In genomic region chr10:61346374-61346773, GRCm38 (mm10) we compare ENCODE assay signal across 14 mouse cellular contexts. TPM values are rescaled to one million over a fixed set of nuclear protein-coding genes. Genes with fewer than 3 reads are reported as not detected.
DNase-seq lines count a peak whose midpoint lies in the region; ATAC-seq lines count a peak whose summit lies in the region.
"Had no signal": no experiment of that assay in that cellular context is flagged by ENCODE, and none has a peak within 500 bp of the region (broad histone marks: within the 10 kb centered on the region; RNA-seq: fewer than 3 reads in every experiment).

No protein-coding gene starts in this region.

- no peak overlapping the region for H3K4me3 ChIP-seq in hindbrain, embryonic 10.5 days
- no peak overlapping the region for H3K4me3 ChIP-seq in hindbrain, embryonic 16.5 days (ENCODE audit: low read length)
- H3K4me3 ChIP-seq in midbrain, embryonic 12.5 days, result no peak overlapping the region
- H3K4me3 ChIP-seq in midbrain, embryonic 15.5 days, result no peak overlapping the region
- H3K4me3 ChIP-seq in limb, embryonic 10.5 days, result no peak overlapping the region
- H3K4me3 ChIP-seq: forebrain, embryonic 10.5 days; limb, embryonic 13.5 days had no signal

- peak overlapping the region; percentile 66 for H3K27ac ChIP-seq in hindbrain, embryonic 10.5 days
- no peak overlapping the region for H3K27ac ChIP-seq in hindbrain, embryonic 16.5 days (ENCODE audit: low read depth, low read length)
- 0 out of 2 replicates have a peak overlapping the region, but pooled peaks have one; percentile 3 for H3K27ac ChIP-seq in midbrain, embryonic 12.5 days (replicated peaks)
- H3K27ac ChIP-seq in midbrain, embryonic 15.5 days, result no peak overlapping the region
- 0 out of 2 replicates have a peak overlapping the region, but pooled peaks have one; percentile 38 for H3K27ac ChIP-seq in limb, embryonic 10.5 days
- H3K27ac ChIP-seq: limb, embryonic 13.5 days had no signal

- H3K36me3 ChIP-seq in hindbrain, embryonic 10.5 days, result peaks cover 77% of the 10 kb centered on the region
- peaks cover 9% of the 10 kb centered on the region for H3K36me3 ChIP-seq in hindbrain, embryonic 16.5 days (ENCODE audit: control insufficient read depth, insufficient read depth, low read length)
- peaks cover 23% of the 10 kb centered on the region for H3K36me3 ChIP-seq in midbrain, embryonic 12.5 days
- 0 out of 2 replicates have a peak, but pooled peaks cover 10% of the 10 kb centered on the region for H3K36me3 ChIP-seq in midbrain, embryonic 15.5 days (replicated peaks)
- H3K36me3 ChIP-seq in limb, embryonic 10.5 days, result peaks cover 54% of the 10 kb centered on the region

- DNase-seq in hindbrain, embryonic 10.5 days (ENCODE audit: low spot score), result no peak
- no peak for DNase-seq in limb, embryonic 10.5 days (ENCODE audit: low spot score)
- DNase-seq in layer of hippocampus, postnatal 10 days (ENCODE audit: low spot score in 2 of 2), result no peak
- DNase-seq: cerebellum, adult 11-12 months; kidney, adult 8-10 months had no signal

- no peaks in the 10 kb centered on the region for H3K27me3 ChIP-seq in hindbrain, embryonic 10.5 days (ENCODE audit: insufficient read depth, poor library complexity, severe bottlenecking)
- no peaks in the 10 kb centered on the region for H3K27me3 ChIP-seq in hindbrain, embryonic 16.5 days (replicated peaks; ENCODE audit: control insufficient read depth, insufficient read depth, low read length)
- no peaks in the 10 kb centered on the region for H3K27me3 ChIP-seq in midbrain, embryonic 12.5 days
- H3K27me3 ChIP-seq in midbrain, embryonic 15.5 days (replicated peaks), result no peaks in the 10 kb centered on the region
- no peaks in the 10 kb centered on the region for H3K27me3 ChIP-seq in limb, embryonic 10.5 days (ENCODE audit: low read depth, poor library complexity, severe bottlenecking)
- H3K27me3 ChIP-seq: limb, embryonic 13.5 days had no signal

- H3K4me2 ChIP-seq in hindbrain, embryonic 16.5 days (ENCODE audit: low read length), result no peak overlapping the region
- H3K4me2 ChIP-seq in midbrain, embryonic 12.5 days (replicated peaks), result no peak overlapping the region
- H3K4me2 ChIP-seq in midbrain, embryonic 15.5 days, result no peak overlapping the region
- H3K4me2 ChIP-seq: limb, embryonic 13.5 days had no signal

- no peak for ATAC-seq in hindbrain, embryonic 16.5 days
- ATAC-seq in midbrain, embryonic 12.5 days (ENCODE audit: low FRiP score, low read depth), result no peak
- ATAC-seq in midbrain, embryonic 15.5 days (replicated peaks), result no peak
- ATAC-seq in erythroid progenitor cell, adult 5-6 weeks (replicated peaks; ENCODE audit: low FRiP score, poor library complexity, severe bottlenecking), result no peak
- ATAC-seq: CD4-positive, CD25-positive, alpha-beta regulatory T cell, adult 4 months had no signal

- H3K9me3 ChIP-seq in hindbrain, embryonic 10.5 days, result 0 out of 2 replicates have a peak, but pooled peaks cover 3% of the 10 kb centered on the region
- H3K9me3 ChIP-seq in hindbrain, embryonic 16.5 days (ENCODE audit: control insufficient read depth, low read length), result no peaks in the 10 kb centered on the region
- H3K9me3 ChIP-seq in midbrain, embryonic 12.5 days, result no peaks in the 10 kb centered on the region
- H3K9me3 ChIP-seq in midbrain, embryonic 15.5 days, result no peaks in the 10 kb centered on the region
- H3K9me3 ChIP-seq in limb, embryonic 10.5 days (replicated peaks), result no peaks in the 10 kb centered on the region
- H3K9me3 ChIP-seq: limb, embryonic 13.5 days had no signal

- peaks cover 34% of the 10 kb centered on the region for H3K4me1 ChIP-seq in hindbrain, embryonic 10.5 days (replicated peaks)
- H3K4me1 ChIP-seq in hindbrain, embryonic 16.5 days (ENCODE audit: control insufficient read depth, insufficient read depth, low read depth, low read length), result no peaks in the 10 kb centered on the region
- peaks cover 7% of the 10 kb centered on the region; the same call in 1 of the 2 replicates for H3K4me1 ChIP-seq in midbrain, embryonic 12.5 days
- H3K4me1 ChIP-seq in midbrain, embryonic 15.5 days, result peaks cover 5% of the 10 kb centered on the region; the same call in 1 of the 2 replicates
- H3K4me1 ChIP-seq in limb, embryonic 10.5 days, result peaks cover 23% of the 10 kb centered on the region

- WGBS in hindbrain, embryonic 10.5 days, result 32% methylated on average over 10 of the region's 10 CpGs
- 31% methylated on average over 10 of the region's 10 CpGs for WGBS in hindbrain, embryonic 16.5 days
- 42% methylated on average over 10 of the region's 10 CpGs for WGBS in midbrain, embryonic 12.5 days
- 39% methylated on average over 10 of the region's 10 CpGs for WGBS in midbrain, embryonic 15.5 days
- 14% methylated on average over 10 of the region's 10 CpGs for WGBS in limb, embryonic 10.5 days

- H3K9ac ChIP-seq in hindbrain, embryonic 16.5 days (ENCODE audit: low read depth, low read length), result no peak overlapping the region
- no peak overlapping the region for H3K9ac ChIP-seq in midbrain, embryonic 12.5 days (replicated peaks)
- H3K9ac ChIP-seq in midbrain, embryonic 15.5 days, result no peak overlapping the region
- H3K9ac ChIP-seq: limb, embryonic 13.5 days had no signal

RNA-seq across cellular contexts. Expression of gene Pald1, which starts 37.0 kb away (rescaled TPM):
- 35.7 and 40.3 TPM in 2 replicates for polyA plus RNA-seq in hindbrain, embryonic 10.5 days (2016; fragmentation: Nextera tagmentation; extraction: Ambion mirVana)
- 26.9 and 30.6 TPM in 2 replicates for polyA plus RNA-seq in hindbrain, embryonic 16.5 days (2015; fragmentation: Nextera tagmentation; extraction: Ambion mirVana)
- polyA plus RNA-seq in midbrain, embryonic 12.5 days (2016; fragmentation: Nextera tagmentation; extraction: Ambion mirVana), result 24.7 and 25.3 TPM in 2 replicates
- 22.5 and 23.7 TPM in 2 replicates for polyA plus RNA-seq in midbrain, embryonic 15.5 days (2015; fragmentation: Nextera tagmentation; extraction: Ambion mirVana)
- 26.2 and 28.1 TPM in 2 replicates for polyA plus RNA-seq in limb, embryonic 10.5 days (2016; fragmentation: Nextera tagmentation; extraction: Ambion mirVana)
- 10 to 100 TPM; 20.3 to 20.6 TPM for total RNA-seq in layer of hippocampus, postnatal 10 days (2021)
- total RNA-seq in erythroid progenitor cell, adult 5-6 weeks (2015; ENCODE audit: low replicate concordance), result not detected in 2 replicates
- 0.39 TPM in 1 of 2 replicates, not detected in the other for total RNA-seq in erythroid progenitor cell, adult 5-6 weeks (2017; ENCODE audit: low replicate concordance)
- polyA plus RNA-seq: CD4-positive, CD25-positive, alpha-beta regulatory T cell, adult 4 months had no signal

RNA-seq across cellular contexts. Expression of gene Prf1, which starts 48.7 kb away (rescaled TPM):
- not detected in 2 replicates for polyA plus RNA-seq in hindbrain, embryonic 10.5 days (2016; fragmentation: Nextera tagmentation; extraction: Ambion mirVana)
- polyA plus RNA-seq in hindbrain, embryonic 16.5 days (2015; fragmentation: Nextera tagmentation; extraction: Ambion mirVana), result 0.07 TPM in 1 of 2 replicates, not detected in the other
- not detected in 2 replicates for polyA plus RNA-seq in midbrain, embryonic 12.5 days (2016; fragmentation: Nextera tagmentation; extraction: Ambion mirVana)
- polyA plus RNA-seq in midbrain, embryonic 15.5 days (2015; fragmentation: Nextera tagmentation; extraction: Ambion mirVana), result 0.06 TPM in 1 of 2 replicates, not detected in the other
- not detected in 2 replicates for polyA plus RNA-seq in limb, embryonic 10.5 days (2016; fragmentation: Nextera tagmentation; extraction: Ambion mirVana)
- not detected for total RNA-seq in layer of hippocampus, postnatal 10 days (2021)
- total RNA-seq in erythroid progenitor cell, adult 5-6 weeks (2015; ENCODE audit: low replicate concordance), result not detected in 2 replicates
- total RNA-seq in erythroid progenitor cell, adult 5-6 weeks (2017; ENCODE audit: low replicate concordance), result not detected in 2 replicates
- total RNA-seq: gastrocnemius, adult 18-20 months; layer of hippocampus, postnatal 14 days had no signal
- polyA plus RNA-seq: forebrain, embryonic 10.5 days had no signal

Comparison
In these comparisons a context has a peak if more than half of its experiments do, and no peak if none do; other contexts are left out.
1. H3K27ac ChIP-seq: peak in hindbrain, embryonic 10.5 days (single experiment), midbrain, embryonic 12.5 days (single experiment) and limb, embryonic 10.5 days (single experiment); none in hindbrain, embryonic 16.5 days (single experiment) and midbrain, embryonic 15.5 days (single experiment).